Mouse (Mus musculus): ENCODE measurements around the gene Rbm10.
A peak's percentile ranks its signal among the peaks of the same experiment; 100 is the strongest.

Gene Rbm10

DNA sequence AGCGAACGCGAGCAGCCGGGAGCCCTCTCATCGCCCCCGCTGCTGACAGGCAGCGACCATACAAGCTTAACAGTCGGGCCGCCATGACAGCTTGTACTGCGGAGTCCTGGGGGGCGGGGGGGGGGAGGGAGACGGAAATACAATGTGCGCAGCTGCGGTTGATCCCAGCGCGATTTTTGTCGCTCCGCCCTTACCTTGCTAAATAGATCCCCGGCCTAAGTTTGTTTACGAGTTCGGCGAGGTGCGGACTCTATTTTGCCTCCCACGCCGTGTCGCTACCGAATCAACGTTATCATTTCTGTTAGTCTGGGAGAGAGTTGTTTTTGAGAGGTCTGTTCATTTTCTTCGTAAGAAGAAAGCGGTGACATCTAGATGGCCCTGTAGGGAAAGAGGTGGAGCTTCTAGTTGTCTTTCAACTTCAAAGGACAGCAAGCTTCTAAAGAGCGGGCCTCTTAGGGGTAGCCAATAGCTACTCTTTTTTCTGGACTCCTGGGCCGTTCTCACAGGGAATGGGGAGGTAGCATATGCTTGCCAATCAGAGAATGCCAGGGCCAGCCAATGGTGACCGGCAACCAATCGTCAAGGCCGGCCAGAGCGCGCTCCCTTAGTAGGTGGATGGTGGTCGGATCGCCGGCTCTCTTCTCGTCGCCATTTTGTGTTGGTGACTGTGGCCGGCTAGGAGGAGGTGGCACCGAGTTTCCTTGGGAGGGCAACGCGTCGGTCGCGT, at the start of gene Rbm10, which contains the start of gene Ndufb11:
Gene Rbm10, plus strand, starts transcription at position 328 of the 727 bp plus-strand sequence.
Gene Ndufb11, minus strand, starts transcription at position 444 of the 727 bp plus-strand sequence.
- DNase-seq, result peak; percentile 76

DNA sequence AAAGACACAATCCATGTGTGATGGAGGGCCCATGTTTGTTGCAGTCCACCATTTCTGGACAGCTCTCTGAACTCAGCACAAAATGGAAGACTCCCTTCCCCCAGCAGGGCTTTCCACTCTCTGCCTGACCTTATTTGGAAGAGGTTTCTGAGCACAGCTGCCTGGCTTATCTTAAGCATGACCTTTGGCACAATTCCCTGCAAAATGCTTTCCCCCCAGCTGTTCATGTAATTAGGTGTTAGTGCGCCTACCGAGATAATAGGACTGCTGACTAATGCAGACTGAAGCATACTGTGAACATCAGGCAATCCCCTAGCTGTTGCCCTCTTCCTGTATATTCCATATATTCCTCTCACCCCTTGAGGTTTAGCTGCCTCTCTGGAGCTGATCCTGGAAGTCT, 46.3 kb upstream of the Rbm10 start:
- no peak for DNase-seq

DNA sequence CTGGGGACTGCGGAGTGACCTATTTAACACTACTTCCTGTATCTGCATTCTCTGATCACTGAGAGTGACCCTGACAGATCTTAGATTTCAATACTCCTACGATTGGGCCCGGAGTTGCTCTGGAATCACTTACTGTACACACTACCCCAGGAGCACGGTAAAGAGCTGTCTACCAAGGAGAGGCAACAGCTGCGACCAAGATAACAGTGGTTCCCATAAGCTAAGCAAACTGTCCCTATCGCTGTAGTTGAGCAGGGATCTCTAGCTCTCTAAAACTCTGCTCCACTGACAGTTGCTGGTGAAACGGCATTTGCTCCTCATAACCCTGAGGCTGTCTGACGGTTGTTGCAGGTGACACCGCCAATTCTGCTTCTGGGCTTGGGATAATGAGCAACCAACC, 44.6 kb upstream of the Rbm10 start:
- no peak for DNase-seq

DNA sequence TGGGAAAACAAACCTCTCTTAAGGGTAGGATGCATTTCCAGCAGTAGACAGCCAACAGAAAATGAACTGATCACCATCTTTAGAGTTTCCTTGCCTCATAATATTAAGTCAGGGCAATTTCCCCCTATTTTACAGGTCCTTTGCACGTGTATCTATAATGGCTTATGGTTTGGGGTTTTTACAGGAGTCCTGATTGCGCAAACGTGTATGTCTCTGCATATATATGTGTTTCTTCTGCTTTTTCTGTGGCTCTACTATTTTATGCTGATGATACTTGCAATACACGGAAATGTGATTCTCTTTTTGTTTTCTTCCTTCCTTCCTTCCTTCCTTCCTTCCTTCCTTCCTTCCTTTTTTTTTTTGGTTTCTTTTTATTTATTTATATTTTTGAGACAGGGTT, 43.4 kb upstream of the Rbm10 start:
- DNase-seq, result no peak

DNA sequence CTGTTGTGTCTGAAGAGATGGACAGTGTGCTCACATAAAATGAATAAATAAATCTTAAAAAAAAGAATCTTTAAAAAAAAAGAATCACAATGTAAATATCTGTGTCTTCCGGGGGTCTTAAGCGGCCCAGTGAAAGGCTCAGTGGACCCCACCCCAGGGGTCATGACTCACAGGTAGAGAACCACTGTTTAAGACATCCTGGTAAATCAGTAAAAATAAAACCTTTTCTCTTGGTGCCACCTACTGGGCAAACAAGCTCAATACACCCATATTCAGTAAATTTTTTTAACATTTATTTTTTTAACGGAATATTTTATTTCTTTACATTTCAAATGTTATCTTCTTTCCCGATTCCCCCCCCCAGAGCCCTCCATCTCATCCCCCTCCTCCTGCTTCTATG, 29.3 kb upstream of the Rbm10 start:
- DNase-seq, result no peak

DNA sequence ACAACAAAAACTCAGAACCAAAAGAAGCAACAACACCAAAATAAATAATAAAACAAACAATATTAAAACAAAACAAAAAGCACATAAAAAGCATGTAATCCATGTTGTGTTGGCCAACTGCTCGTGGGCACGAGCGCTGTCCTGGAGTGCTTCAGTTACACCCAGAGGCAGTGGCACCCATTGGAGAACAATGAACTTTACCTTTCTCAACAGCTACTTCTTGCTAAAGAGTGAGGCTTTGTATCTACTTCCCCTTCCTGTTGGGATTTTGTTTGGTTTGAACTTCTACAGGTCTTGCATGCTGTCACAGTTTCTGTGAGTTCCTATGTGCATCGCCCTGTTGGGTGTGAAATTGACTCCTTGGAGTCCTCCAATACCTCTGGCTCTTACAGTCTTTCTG, 8.8 kb upstream of the Rbm10 start:
- no peak for DNase-seq

DNA sequence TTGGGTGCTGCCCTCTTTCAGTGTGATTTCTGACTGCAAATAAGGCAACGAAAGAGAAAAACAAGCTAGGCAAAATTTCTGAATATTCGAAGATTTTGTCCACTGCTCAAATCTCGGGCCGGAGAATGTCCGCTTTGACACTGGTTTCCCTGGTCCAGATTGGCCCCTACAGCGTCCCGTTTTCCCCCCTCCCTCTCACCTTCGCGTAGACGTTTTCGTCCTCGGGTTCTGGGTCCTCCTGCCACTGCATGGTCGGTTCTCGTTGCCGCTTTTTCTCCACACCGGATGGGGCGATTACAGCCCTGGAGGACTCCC, 485 bp upstream of the Rbm10 start:
- no peak for DNase-seq

DNA sequence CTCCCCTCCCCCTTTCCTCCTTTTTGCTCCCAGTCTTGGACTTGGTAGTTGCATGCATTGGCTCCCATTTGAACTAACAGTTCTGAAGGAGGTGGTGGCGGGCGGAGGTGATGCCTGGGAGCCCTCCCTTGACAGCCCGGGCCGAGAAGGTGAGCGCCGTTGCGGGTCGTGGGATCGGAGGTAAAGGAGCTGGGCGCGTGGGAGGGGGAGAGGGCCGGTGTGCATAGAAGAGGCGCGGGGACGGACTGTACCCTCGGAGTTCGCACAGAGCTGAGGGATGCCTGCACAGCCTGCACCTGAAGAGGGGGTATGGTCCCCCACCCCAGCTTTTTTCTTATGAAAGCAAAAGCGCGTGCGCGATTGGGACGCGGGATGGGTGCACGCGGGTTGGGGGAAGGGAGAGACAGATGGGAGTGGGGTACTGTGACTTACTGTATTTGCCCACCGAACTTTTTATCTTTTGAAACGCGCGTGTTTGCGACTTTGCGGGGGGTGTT, 648 bp downstream of the Rbm10 start:
- DNase-seq, result peak; percentile 63

DNA sequence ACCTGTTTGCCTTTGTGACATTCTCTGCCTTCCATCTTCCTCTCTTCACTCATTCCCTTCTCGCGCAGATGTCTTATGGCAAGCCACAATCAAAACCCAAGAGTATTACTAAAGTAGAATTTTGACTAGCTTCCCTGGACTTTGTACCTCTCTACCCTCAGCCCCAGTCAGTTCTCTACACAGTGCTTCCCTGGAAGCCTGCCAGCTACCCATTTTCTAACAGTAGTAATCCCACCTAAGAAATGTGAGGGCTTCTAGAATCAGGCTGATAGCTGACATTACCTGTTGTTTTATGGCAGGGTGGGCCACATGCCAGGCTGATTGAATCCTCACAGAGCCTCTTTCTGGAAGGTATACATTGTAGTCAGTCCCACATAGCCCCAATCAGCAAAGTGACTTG, 20.8 kb downstream of the Rbm10 start:
- DNase-seq, result no peak

DNA sequence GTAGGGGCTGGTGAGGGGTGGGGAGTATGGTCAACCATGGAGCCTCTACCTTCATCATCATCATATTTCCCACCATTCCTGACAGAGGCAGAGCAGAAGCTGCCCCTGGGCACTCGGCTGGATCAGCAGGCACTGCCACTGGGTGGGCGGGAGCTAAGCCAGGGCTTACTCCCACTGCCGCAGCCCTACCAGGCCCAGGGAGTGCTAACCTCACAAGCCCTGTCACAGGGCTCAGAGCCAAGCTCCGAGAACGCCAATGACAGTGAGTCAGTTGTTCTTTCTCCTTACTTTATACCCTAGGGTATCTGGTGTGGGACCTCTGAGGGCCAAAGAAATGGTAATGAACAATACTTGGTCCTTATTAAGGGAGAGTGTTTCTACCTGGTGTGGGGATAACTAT, 27.5 kb downstream of the Rbm10 start:
- no peak for DNase-seq

DNA sequence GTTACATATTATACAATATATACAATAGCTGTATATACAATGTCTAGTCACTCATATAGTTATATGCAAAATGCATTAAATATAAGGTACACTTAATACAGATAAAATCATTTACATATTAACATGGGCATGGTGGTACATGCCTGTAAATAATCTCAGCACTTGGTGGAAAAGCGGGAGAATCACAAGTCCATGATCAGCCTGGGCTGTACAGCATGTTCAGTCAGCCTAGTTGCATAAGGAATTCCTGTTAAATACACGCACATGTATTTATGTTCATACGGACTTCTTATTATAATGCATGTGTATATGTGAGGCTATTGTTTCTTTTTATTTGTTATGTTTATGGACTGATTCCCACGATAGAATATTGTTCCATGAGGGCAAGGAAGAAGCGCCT, 40.3 kb downstream of the Rbm10 start:
- no peak for DNase-seq

DNA sequence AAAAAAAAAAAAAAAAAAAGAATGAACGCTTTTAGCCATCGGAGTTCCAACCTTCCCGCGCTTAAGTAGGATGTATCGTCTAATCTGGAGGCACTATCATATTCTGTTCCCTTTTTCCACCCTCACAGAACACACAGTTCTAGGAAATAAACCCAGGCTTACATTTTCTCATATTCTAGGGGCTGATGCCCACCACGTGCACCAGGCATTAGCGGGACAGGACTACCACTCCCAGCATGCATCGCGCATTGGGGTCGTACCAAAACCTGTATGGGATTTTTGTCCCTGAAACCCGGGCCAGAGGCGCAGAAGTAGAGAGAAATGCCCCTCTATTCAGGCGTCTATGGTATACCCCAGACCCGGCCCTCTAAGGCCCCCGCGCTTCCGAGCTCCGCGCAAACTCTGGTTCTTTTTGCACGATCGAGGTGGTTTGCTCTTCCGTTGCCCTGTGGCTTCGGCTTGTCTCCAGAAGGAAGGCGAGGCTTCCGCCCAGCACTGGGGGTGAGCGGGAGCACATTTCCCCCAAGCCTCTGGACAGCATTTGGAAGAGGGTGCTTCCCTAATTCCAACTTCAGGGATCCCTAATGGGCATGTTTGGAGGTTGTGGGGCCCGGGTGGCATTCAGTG, 40.8 kb downstream of the Rbm10 start, which contains the start of gene Uba1:
Gene Uba1, plus strand, starts transcription at position 301 of the 627 bp plus-strand sequence.
- DNase-seq, result peak; percentile 85

DNA sequence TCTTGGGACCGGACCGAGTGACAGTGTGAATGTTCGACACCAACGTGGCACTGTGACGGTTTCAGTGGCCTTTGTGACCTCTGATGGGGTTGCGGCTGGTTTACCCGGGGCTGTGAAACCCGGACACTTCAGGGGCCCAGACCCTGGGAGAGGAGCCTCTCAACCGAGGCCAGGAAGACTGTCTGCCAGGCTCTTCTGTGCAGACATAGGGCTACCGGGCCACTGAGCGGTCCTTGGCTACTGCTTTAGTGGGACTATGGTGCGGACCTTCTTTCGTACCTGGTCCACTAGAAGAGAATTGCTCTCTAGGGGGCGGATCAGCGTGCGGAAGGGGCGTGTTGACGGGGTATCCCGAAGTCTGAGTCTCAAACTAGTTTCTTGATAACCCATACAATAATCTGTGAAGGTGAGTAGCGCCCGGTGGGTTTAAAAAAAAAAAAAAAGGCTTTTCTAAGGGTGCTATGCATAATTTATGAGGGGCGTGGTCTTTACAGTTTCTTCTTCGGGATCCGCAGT, 41.6 kb downstream of the Rbm10 start:
- peak; percentile 28 for DNase-seq

DNA sequence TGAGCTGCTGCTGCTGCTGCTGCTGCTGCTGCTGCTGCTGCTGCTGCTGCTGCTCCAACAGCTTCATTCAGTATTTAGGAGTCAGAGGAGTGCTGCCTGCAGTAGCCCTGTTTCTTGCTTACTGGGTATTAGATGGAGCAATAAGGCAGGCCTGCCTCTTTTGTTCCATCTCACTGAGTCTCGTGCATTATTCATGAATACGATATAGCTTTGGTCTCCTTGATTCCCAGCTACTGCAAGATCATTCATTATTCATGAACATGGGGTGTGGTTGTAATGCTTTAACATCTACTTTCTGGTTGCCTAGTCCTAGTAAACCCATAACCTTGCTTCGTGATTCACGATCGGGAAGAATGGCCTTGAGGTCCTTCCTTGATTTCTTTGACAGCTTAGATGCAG, 45.0 kb downstream of the Rbm10 start:
- DNase-seq, result no peak

DNA sequence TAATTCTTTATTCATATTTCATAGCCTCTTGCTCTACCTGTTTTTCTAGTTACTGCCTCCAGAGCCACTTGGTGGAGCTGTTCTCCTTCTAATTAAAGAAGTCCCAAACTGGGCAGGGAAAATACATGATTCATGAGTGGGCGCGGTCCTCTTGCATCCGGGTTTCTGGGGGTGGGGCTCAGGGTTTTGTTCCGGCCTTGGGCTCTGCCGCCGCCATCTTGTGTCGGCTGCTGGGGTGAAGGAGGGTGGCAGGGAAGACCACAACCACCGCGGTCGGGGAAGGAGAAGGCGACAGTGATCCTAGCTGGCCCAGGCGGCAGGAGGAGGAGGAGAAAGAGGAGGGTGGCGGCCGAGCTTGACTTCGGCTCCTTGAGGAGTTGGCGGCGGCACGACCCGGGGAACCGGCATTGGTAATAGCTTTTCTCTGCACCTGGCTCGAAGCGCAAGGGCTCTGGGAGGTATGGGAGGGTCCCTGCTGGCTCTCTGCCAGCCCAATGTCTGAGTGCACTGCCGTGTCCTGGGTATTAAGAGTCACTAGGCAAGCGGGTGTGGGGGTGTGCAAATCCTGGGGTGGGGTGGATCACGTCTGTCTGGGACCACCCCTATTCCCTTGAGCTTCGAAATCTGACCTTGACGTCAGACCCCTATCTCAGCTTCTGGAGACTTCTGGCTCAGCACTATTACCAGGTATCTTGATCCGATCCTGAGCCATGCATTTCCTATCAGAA, 45.6 kb downstream of the Rbm10 start:
- peak; percentile 84 for DNase-seq

DNA sequence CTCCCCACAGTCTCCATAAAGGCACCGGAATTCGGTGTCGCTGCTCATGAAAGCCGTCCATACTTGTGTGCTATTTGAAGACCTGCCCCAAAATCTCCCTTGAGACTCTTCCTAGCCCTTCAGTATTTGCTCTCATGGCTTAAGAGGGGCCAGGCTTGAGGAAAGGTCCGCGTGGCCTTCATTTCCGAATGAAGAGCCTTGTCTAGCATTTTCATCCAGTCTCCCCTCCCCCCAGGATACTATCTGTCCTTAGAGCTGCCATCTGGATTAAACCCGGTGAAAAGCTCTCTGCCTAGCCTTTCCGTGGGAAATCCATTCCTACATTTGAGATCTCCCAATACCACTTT, 46.1 kb downstream of the Rbm10 start:
- DNase-seq, result no peak

DNA sequence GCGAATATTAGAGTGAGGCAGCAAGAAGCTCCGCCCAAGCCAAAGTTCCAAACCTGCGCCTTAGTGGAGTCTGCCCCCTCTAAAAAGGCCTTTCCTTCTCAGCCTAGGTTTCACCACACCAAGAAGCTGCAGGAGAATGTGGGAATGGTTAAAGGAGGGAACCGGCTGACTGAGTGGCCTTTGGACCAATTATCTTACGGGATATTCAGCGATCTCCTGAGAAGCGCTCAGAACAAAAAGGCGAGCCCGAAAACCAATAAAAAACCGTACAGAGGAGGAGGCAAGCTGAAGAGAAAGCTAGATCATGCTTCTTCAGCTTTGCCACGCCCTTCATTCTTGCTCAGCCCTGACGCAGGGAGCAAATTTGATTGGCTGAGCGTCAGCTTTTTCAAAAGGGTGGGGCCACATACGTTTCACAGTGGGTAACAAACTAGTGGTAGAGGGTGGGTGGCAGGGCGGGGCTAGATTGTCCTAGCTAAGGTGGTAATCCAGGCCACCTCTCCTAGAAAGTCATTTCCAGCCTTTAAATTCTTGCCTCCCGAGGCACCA, 70.3 kb downstream of the Rbm10 start, which contains the start of gene Cdk16:
Gene Cdk16, plus strand, starts transcription at position 436 of the 549 bp plus-strand sequence.
- peak; percentile 82 for DNase-seq

DNA sequence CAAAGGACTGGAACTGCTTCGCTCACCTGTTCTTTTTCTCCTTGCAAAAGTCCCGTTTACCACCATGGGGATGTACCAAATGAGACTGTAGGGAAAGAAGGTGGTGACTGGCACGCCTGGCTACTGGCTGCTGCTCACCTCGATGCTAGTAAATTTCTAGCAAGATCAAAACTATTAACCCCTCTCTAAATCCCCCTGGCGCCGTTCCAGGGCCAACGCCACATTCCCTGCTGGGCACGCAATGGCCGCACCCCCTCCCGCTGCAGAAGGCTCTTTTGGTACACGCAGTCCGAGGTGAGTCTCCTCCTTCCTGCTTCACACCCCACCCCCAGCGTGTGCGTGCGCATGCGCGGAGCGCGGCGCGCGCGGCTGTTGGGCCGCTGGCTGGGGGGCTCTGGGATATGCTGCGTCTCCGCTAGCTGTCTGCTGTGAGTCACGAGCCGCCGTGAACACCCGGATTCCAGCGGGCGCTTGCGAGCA, 70.8 kb downstream of the Rbm10 start:
- peak; percentile 84 for DNase-seq

DNA sequence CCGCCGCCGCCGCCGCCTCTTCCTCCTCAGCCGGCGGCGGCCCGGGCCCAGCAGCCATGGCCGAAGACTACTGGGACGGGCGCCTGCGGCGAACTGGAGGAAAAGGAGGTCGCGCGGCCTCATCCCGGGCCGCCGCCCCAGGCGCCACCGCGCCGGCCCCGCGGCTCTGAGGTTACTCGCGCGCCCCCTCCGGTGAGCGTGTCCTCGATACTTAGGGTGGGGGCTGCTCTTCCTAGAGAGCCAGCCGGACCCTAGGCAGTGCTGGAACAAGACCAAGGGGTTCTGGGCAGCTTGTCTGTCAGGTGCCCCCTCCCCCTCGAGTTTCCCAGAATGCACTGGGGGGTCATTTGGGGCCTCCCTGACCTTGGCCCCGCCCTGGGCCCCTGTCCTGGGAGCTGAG, 71.3 kb downstream of the Rbm10 start:
- DNase-seq, result peak; percentile 62

DNA sequence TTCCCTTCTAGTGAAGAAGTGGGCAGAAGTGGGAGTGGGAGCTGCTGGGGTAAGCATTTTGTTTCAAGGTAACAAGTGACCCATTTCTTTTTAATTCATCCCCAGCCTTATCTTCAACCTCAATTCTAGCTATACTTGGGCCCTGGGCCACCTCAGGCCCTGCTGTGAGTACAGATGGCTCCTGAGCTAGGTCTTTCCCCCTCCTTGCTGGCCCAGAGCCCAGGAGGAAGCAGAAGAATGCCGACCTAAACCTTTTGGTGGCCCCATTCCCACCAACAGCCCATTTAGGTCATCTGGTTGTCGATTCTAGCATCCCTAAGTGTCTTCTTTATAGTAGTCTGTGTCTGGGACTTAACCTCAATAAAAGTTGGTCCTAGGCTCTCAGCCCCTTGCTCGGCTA, 74.3 kb downstream of the Rbm10 start:
- DNase-seq, result no peak

DNA sequence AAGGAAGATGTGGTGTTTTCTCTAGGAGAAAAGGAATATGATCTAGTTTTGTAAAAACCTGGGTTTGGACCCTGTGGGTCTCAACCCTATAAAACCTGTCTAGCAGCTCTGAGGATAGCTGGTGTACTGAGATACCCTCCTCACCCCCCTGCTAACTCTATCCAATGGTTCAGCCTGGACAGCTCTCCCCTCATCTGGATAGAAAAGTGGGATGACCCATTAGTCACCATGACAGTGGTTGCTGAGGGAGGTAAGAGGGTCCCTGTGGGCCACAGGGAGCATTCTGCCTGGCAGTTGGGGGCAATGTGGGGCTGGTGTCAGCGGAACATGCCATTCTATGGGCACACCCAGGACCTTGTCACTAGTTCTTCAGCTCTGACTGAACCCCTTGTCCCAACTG, 75.3 kb downstream of the Rbm10 start:
- DNase-seq, result no peak

DNA sequence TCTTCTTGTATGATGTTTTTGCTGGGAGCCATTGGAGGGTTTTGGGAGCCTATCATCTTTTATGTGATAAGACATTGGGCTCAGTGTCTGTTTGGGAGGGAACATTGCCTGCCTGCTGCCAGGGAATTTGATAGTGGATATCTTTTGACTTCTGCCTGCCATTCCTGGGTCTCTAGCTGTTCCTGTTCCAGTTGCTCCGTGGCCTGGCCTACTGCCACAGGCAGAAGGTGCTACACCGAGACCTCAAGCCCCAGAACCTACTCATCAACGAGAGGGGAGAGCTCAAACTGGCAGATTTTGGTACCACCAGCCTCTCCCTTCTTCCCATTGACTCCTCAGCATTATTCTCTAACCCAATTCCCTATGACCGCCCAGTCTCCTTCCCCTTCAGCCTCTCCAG, 78.5 kb downstream of the Rbm10 start:
- no peak for DNase-seq
